Mouse (Mus musculus): ENCODE measurements around the gene Porcn. TPM values are rescaled to one million over a fixed set of nuclear protein-coding genes. Genes with fewer than 3 reads are reported as not detected.
A peak's percentile ranks its signal among the peaks of the same experiment; 100 is the strongest.

Porcn gene
- total RNA-seq (2021), result 100 to 1,000 TPM; 102 to 113 TPM
- long read RNA-seq, experiment 1, partial matches to known transcripts, result 16 of 26 reads
- long read RNA-seq, experiment 1, other reads (novel, unspliced or antisense), result 10 of 26 reads
- long read RNA-seq, experiment 2, partial matches to known transcripts, result 15 of 27 reads
- long read RNA-seq, experiment 2, other reads (novel, unspliced or antisense), result 12 of 27 reads

DNA sequence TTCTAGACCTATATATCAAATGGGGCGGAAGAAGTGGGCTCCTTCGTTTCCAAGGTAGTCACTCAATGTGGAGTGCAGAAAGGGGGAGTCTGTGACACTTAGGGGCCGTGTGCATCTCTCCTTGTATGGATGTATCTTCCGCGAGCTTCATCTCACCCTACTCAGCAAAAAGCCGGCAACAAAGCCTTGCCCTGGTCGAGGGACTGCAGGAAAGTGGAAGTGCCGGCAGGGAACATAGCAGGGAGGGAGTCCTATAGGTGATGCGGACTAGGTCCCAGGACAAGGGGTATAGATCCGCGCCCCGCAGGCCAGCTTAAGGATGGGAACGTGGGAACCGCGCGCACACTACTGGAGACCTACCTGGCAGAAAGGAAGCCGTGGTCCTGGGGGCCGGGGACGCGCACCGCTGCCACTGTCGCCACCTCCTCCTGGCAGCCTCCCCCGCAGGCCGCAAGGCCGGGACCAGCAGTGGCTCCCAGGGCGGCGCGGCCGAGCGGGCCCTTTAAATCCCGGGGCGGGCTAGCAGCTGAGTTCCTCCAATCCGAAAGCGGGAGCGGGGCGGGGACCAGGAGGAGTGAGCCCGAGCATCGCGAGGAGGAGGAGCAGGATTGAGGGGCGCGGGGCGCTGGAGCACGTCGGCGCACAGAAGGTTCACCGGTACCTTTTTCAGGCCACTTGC, at the start of gene Porcn:
Gene Porcn, minus strand, starts transcription at position 511 of the 679 bp plus-strand sequence.
- Histone ChIP-seq H3K27ac (peak within 1 kb of the TSS; percentile 95), H3K4me3 (peak within 1 kb of the TSS; percentile 70)
- no peak for TF ChIP-seq CTCF (conservative IDR thresholded peaks at IDR 0.05)
- DNase-seq (ENCODE audit: low spot score in 2 of 2), result peak; percentile 81 to 87

GRCm38 (mm10) chrX:8255807-8256206, 49.5 kb upstream of the Porcn start:
- Histone ChIP-seq H3K4me3 (no peak overlapping the region), H3K27ac (no peak overlapping the region)
- TF ChIP-seq CTCF (conservative IDR thresholded peaks at IDR 0.05), result peak; percentile 24; the same call in 1 of the 2 replicates
- no peak for DNase-seq (ENCODE audit: low spot score in 2 of 2)

DNA sequence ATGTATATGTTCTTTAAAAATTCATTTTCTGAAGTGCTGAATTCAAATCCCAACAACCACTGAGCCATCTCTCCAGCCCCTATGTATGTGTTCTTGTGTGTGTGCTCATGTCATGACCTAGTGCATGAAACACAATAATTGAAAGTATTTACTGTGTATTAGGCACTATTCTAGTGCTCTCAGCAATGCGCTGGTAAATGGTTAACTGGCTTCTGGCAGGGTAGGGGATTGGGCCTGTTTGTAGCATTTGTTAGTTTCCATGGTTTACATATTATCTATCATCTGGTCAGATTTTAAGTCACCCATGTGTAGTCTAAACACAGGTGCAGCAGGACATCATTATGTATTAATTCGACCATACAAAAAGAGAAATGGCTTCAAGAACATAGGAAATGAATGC, 47.4 kb upstream of the Porcn start:
- Histone ChIP-seq H3K27ac (no peak overlapping the region), H3K4me3 (no peak overlapping the region)
- no peak for DNase-seq (ENCODE audit: low spot score in 2 of 2)
- TF ChIP-seq CTCF (conservative IDR thresholded peaks at IDR 0.05), result no peak

- Histone ChIP-seq H3K27ac (peak within 1 kb of the TSS; percentile 94), H3K4me3 (peak within 1 kb of the TSS; percentile 73)
- no peak for TF ChIP-seq CTCF (conservative IDR thresholded peaks at IDR 0.05)
- DNase-seq (ENCODE audit: low spot score in 2 of 2), result peak; percentile 68 to 83
Measured at GRCm38 (mm10) chrX:8252334-8253285, 46.3 kb upstream of the Porcn start, which contains the start of gene Ftsj1. Gene Ftsj1, minus strand, starts transcription at chrX:8252406.

- peak overlapping the region; percentile 94 for H3K27ac ChIP-seq
- TF ChIP-seq CTCF (conservative IDR thresholded peaks at IDR 0.05), result no peak
- H3K4me3 ChIP-seq, result peak overlapping the region; percentile 73
- DNase-seq (ENCODE audit: low spot score in 2 of 2), result no peak
Measured at GRCm38 (mm10) chrX:8251789-8252333, 45.5 kb upstream of the Porcn start.

DNA sequence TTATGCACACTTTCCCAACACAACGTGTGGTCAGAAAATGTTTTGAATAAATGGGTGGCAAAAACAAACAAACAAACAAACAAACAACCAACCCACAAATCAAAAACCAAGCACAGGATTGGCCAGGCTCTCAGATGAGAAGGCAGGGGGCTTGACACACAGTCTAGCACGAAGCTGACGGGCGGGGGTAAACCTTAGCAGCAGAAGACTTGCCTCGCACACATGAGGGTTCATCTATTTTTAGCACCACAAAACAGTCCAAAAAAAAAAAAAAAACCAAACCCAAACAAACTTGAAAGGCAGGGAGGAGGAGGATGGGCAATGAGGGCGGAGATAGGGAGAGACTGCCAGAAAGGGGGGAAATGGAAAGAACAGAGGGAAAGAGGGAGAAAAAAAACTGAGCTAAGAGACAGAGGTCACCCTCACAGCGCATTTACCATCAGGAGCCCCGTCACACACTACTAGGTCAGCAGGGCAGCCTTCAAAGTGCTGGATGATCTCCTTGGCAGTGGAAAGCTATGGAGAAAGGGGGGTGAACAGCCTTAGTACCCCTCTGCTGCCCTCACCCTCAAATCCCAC, 42.3 kb upstream of the Porcn start:
- no peak for TF ChIP-seq CTCF (conservative IDR thresholded peaks at IDR 0.05)
- Histone ChIP-seq H3K4me3 (no peak overlapping the region), H3K27ac (no peak overlapping the region)
- no peak for DNase-seq (ENCODE audit: low spot score in 2 of 2)

DNA sequence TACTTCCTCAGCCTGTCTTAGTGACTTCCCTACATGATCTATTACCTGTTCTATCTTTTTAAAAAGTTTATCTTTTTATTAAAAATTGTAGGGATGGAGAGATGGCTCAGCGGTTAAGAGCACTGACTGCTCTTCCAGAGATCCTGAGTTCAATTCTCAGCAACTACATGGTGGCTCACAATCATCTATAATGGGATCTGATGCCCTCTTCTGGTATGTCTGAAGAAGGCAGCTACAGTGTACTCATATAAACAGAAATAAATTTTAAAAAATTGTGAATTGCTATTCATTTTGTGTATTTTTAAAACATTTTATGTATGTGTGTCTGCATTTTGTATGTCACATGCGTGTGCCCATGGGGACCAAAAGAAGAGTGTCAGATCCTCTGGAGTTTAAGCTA, 41.4 kb upstream of the Porcn start:
- TF ChIP-seq CTCF (conservative IDR thresholded peaks at IDR 0.05), result peak; percentile 72
- Histone ChIP-seq H3K4me3 (no peak overlapping the region), H3K27ac (no peak overlapping the region)
- no peak for DNase-seq (ENCODE audit: low spot score in 2 of 2)

DNA sequence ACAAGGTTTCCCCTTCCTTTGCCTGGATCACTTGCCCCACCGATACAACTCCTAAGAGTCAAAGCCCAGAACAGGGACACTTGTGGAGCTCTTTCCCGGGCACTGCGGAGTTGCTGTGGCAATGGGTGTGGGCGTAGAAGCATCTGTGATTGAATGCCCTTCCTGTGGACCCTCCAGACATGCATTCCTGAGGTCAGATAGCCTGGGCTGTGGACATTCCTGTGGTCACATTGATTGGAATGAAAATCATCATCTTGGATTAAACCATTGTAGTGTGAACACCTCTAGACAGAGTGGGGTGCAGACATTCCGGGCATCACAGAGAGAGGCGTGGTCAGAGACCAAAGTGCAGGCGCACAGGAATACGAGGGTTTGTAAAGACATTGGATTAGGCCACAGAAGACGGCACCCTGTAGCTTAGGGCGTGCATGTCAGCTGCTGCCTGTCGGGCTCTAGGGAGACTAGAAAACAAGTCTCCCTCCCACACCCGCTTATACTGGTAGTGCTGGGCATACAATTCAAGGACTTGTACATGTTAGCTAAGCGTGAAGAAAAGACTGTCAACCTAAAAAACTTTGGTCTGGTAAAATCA, 32.6 kb upstream of the Porcn start:
- H3K4me3 ChIP-seq, result no peak overlapping the region
- no peak for DNase-seq (ENCODE audit: low spot score in 2 of 2)
- TF ChIP-seq CTCF (conservative IDR thresholded peaks at IDR 0.05), result no peak
- no peak overlapping the region for H3K27ac ChIP-seq

DNA sequence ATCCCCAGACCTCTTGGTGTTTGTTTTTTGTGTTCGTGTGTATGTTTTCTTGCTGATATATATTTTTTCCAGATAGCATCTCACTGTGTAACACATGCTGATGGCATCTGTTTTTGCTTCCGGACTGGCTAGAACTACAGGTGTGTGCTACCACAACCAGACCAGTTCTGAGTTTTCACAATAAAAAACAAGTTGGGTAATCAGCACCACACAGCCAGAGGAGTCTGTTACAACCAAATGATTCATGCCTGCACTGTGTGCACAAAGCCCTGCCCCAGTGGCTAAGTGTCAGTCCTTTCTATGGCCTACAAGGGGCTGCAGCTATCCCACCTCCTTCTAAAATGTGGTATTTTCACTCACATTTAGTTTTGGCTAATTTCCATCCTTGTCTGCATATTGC, 30.4 kb upstream of the Porcn start:
- H3K27ac ChIP-seq, result no peak overlapping the region
- no peak for DNase-seq (ENCODE audit: low spot score in 2 of 2)
- no peak for TF ChIP-seq CTCF (conservative IDR thresholded peaks at IDR 0.05)
- H3K4me3 ChIP-seq, result no peak overlapping the region

- no peak overlapping the region for H3K4me3 ChIP-seq
- TF ChIP-seq CTCF (conservative IDR thresholded peaks at IDR 0.05), result no peak
- no peak overlapping the region for H3K27ac ChIP-seq
- DNase-seq (ENCODE audit: low spot score in 2 of 2), result no peak
Measured at GRCm38 (mm10) chrX:8233602-8234001, 27.3 kb upstream of the Porcn start.

- TF ChIP-seq CTCF (conservative IDR thresholded peaks at IDR 0.05), result no peak
- Histone ChIP-seq H3K4me3 (no peak overlapping the region), H3K27ac (no peak overlapping the region)
- no peak for DNase-seq (ENCODE audit: low spot score in 2 of 2)
Measured at GRCm38 (mm10) chrX:8230272-8230671, 23.9 kb upstream of the Porcn start.

DNA sequence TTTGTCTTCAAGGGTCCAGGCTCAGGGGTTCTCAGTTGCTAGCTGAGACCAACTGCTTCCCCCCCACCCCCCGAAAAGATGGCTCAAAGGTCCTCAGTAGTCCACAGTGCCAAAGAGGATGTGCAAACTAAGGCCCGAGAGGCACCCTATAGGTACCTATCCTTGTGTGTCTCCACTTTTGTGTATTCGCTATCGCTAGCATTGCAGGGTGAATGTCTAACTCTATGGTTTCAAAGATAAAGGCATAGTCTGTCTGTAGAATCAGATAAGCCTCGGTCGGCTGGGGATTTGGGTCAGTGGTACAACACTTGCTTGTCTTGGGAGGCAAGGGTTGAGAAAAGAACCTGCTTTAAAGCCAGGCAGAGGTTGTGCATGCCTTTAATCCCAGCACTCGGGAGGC, 17.1 kb upstream of the Porcn start:
- no peak for DNase-seq (ENCODE audit: low spot score in 2 of 2)
- Histone ChIP-seq H3K27ac (peak overlapping the region; percentile 87), H3K4me3 (no peak overlapping the region)
- TF ChIP-seq CTCF (conservative IDR thresholded peaks at IDR 0.05), result no peak

Measured in layer of hippocampus, adult 2 months (tissue).